Mouse (Mus musculus): ENCODE data around the gene Nrtn.

DNA sequence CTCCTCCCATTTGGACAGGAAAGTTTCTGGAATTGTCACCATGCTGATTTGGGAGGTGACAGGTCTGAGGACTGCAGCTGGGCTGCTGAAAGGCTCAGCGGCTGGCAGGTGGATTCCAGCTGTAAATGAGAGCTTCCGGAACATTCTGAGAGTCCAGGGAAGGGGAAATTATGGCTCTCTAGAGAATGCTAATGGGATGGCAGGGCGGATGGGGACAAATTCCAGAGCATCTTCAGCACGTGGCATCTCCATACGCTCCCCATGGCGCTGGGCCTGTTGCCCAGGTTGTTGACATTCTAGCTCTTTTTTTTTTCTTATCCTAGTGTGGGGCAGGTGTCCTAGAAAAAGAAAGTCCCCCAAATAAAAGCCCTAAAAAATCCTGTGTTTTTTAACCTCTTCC lies 28.2 kb downstream of the Nrtn start:
- no peak for TF ChIP-seq GATA2 (IDR thresholded peaks at IDR 0.05; ENCODE audit: borderline replicate concordance, low read depth, low read length)
- TF ChIP-seq CTCF (IDR thresholded peaks at IDR 0.05; ENCODE audit: low read depth, low read length): no peak
- TF ChIP-seq POLR2AphosphoS5 (IDR thresholded peaks at IDR 0.05; ENCODE audit: insufficient replicate concordance, low read depth, low read length): no peak
